Mouse (Mus musculus) limb, embryonic 15.5 days (tissue): ENCODE results near the gene Plekhm1. TPM values are rescaled to one million over a fixed set of nuclear protein-coding genes. Genes with fewer than 3 reads are reported as not detected.
A peak's percentile ranks its signal among the peaks of the same experiment; 100 is the strongest.

Experiments used
- ATAC-seq: fragments of 200-750 bp; cut with Nextera tagmentation; 2 replicates; pipeline ENCODE4 v1.8.0; 2017; ENCODE audit warnings: low read depth, moderate TSS enrichment; ENCODE audit not compliant: insufficient number of reproducible peaks, low FRiP score, low TSS enrichment
- H3K27ac ChIP-seq: fragments of 300-500 bp; sonication (generic); 2 replicates; pipeline ENCODE4 v1.5.1; 2015; ENCODE audit warnings: moderate library complexity, mild to moderate bottlenecking, inconsistent platforms
- H3K27me3 ChIP-seq: fragments of 300-500 bp; sonication (generic); 2 replicates; pipeline ENCODE4 v1.6.1; 2015; ENCODE audit warnings: inconsistent platforms
- H3K36me3 ChIP-seq: fragments of 300-500 bp; sonication (generic); 2 replicates; pipeline ENCODE4 v1.6.1; 2015; ENCODE audit warnings: inconsistent platforms
- H3K4me1 ChIP-seq: fragments of 300-500 bp; sonication (generic); 2 replicates; pipeline ENCODE4 v1.6.1; 2015; ENCODE audit warnings: inconsistent platforms
- H3K4me2 ChIP-seq: fragments of 300-500 bp; sonication (generic); 2 replicates; pipeline ENCODE4 v1.6.1; 2015; ENCODE audit warnings: mild to moderate bottlenecking, inconsistent platforms
- H3K4me3 ChIP-seq: fragments of 300-500 bp; sonication (generic); 2 replicates; pipeline ENCODE4 v1.5.1; 2015; ENCODE audit warnings: mild to moderate bottlenecking, inconsistent platforms
- H3K9ac ChIP-seq: fragments of 300-500 bp; sonication (generic); 2 replicates; pipeline ENCODE4 v1.6.1; 2015; ENCODE audit warnings: inconsistent platforms
- H3K9me3 ChIP-seq: fragments of 300-500 bp; sonication (generic); 2 replicates; pipeline ENCODE4 v1.6.1; 2016; ENCODE audit warnings: inconsistent platforms
- WGBS: fragments of 180-500 bp; shearing (Covaris S2); methylation state at CpG from one replicate; pipeline ENCODE4 v1.1.7; 2015; 5-methylcytosine and 5-hydroxymethylcytosine counted together
- polyA plus RNA-seq: library from polyadenylated mRNA; unstranded; fragments of >200 nt; fragmentation: Nextera tagmentation; extraction: Ambion mirVana; gene quantifications from 2 replicates; pipeline ENCODE4 v1.2.1, GENCODE M21; 2015

The Plekhm1 gene
- polyA plus RNA-seq, 1 experiment from 2014 or later: 8.6 TPM

DNA sequence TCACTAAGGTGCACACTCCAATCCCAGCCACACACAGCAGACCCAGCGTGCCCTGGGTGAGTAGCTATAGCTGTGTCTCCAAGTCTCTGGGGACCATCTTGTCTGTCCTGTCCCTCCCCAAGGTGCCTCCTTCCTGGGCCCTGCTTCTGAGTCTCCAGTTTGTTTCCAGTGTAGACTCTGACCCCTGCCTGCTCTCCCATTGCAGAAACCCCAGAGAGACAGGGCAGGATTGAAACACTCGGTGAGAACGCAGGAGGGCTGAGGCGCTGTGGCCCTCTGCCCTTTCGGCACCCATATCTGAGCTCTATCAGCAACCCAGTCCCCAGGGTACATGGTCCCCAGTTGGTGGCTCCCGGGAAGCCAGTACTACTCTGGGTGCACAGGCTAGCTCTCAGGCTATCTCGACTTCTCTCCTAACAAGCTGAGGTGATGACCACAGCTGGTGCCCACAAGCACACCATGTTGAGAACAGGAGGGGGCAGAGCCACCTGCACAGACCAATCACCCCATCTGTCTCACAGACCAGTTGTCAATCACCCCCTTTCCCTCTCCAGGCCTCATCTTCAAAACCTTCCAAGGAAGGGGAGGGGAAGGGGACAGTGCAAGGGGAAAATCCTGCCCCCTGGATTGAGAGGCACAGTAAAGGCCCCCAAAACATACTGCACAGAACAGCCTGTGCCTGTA lies 66.9 kb downstream of the Plekhm1 start:
- peak overlapping the region; percentile 65; the same call in 1 of the 2 replicates for H3K27ac ChIP-seq
- H3K4me2 ChIP-seq: no peak overlapping the region
- ATAC-seq: no peak
- H3K27me3 ChIP-seq: no peaks in the 10 kb centered on the region
- H3K9me3 ChIP-seq: no peaks in the 10 kb centered on the region
- peaks cover 18% of the 10 kb centered on the region for H3K4me1 ChIP-seq
- no peak overlapping the region for H3K4me3 ChIP-seq
- H3K9ac ChIP-seq: no peak overlapping the region
- 85% methylated on average over 7 of the region's 7 CpGs for WGBS
- H3K36me3 ChIP-seq: no peaks in the 10 kb centered on the region

DNA sequence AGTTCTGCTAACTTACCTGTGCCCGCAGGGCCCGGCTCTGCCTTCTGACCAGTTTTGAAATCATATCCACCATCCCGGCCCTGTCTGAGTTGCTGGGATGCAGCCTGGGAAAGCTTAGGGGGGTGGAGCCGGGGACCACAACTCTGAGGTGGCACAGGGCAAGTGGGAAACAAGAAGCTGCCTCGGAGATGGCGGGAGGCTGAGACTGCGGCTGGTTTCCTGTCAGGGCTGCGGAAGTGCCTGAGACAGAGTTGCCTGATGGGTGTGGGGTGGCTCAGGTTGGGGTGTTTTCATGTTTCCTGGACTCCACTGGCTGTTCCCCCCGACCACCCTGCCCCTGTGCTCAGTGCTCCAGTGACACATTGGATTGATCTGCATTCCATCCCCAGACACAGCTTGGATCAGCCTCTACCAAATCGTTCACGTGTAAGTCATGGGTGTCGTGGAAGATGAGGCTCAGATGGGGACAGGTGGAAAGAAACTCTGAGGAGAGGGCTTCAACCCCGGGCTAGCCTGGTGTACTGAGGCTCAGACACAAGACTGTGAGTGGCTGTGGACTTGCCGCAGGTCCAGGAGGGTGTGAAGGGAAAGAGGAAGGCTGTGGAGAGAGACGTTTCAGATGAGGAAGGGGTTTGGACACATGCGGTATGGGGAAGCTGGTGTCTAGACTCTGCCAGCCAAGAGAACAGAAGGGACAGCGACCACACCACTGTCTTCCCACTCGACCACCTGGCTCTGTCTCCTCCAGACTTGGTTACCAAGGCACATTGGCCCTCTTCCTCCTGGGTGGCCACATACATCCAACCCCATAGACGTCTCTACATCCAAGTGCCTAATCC lies 67.8 kb downstream of the Plekhm1 start:
- 65% methylated on average over 19 of the region's 19 CpGs for WGBS
- Histone ChIP-seq H3K27me3 (no peaks in the 10 kb centered on the region), H3K27ac (no peak overlapping the region), H3K9ac (no peak overlapping the region), H3K9me3 (no peaks in the 10 kb centered on the region), H3K36me3 (no peaks in the 10 kb centered on the region), H3K4me2 (no peak overlapping the region), H3K4me3 (no peak overlapping the region), H3K4me1 (peaks cover 25% of the 10 kb centered on the region)
- ATAC-seq: no peak

DNA sequence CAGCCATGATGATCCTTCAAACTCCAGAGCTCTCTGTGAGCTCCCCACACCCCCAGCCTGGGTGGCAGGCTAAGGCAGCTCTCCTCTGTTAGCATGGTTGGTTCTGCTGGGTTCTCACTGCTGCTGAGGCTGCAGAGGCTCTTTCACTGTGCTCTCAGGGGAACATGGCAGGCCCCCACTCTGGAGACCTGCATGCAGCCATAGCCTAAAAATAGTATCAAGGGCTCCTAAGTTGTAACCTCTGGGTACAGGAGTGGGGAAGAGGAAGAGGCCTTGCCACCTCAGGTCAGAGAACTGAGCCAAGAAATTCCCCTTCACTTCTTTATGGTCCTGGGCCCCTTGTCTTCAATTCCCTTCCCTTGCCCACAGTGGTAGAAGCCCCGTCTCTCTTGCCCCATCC lies 68.6 kb downstream of the Plekhm1 start:
- Histone ChIP-seq H3K4me2 (no peak overlapping the region), H3K36me3 (no peaks in the 10 kb centered on the region), H3K9me3 (no peaks in the 10 kb centered on the region), H3K9ac (no peak overlapping the region), H3K27me3 (no peaks in the 10 kb centered on the region), H3K4me1 (peaks cover 29% of the 10 kb centered on the region), H3K4me3 (no peak overlapping the region), H3K27ac (no peak overlapping the region)
- ATAC-seq: no peak
- WGBS: 77% methylated on average over 1 of the region's 1 CpGs

DNA sequence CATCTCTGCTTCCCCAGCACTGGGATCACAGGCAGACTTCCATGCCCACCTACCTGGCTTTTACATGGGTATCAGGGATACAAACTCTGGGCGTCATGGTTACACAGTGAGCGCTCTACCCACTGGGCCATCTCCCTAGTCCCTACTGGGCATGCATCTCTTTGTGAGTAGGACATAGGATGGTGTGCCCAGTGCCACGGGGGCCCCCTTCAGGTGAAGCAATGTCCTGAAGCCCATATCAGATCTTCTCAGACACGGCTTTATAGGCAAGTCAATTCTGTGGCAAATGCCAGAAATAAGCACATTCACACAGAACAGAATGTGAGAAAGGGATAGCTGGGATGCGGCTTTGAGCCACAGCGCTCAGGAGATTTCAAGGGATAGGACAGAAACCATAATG lies 69.4 kb downstream of the Plekhm1 start:
- H3K4me2 ChIP-seq: no peak overlapping the region
- H3K9ac ChIP-seq: no peak overlapping the region
- 89% methylated on average over 6 of the region's 6 CpGs for WGBS
- no peak for ATAC-seq
- H3K27me3 ChIP-seq: no peaks in the 10 kb centered on the region
- no peak overlapping the region for H3K27ac ChIP-seq
- H3K4me3 ChIP-seq: no peak overlapping the region
- H3K36me3 ChIP-seq: no peaks in the 10 kb centered on the region
- H3K9me3 ChIP-seq: no peaks in the 10 kb centered on the region
- peaks cover 31% of the 10 kb centered on the region for H3K4me1 ChIP-seq

GRCm38 (mm10) chr11:103340677-103341076 lies 71.8 kb downstream of the Plekhm1 start:
- Histone ChIP-seq H3K9ac (no peak overlapping the region), H3K4me1 (peaks cover 28% of the 10 kb centered on the region), H3K36me3 (no peaks in the 10 kb centered on the region), H3K27me3 (no peaks in the 10 kb centered on the region), H3K27ac (no peak overlapping the region), H3K4me3 (no peak overlapping the region), H3K9me3 (no peaks in the 10 kb centered on the region), H3K4me2 (no peak overlapping the region)
- WGBS: 45% methylated on average over 7 of the region's 7 CpGs
- ATAC-seq: no peak

DNA sequence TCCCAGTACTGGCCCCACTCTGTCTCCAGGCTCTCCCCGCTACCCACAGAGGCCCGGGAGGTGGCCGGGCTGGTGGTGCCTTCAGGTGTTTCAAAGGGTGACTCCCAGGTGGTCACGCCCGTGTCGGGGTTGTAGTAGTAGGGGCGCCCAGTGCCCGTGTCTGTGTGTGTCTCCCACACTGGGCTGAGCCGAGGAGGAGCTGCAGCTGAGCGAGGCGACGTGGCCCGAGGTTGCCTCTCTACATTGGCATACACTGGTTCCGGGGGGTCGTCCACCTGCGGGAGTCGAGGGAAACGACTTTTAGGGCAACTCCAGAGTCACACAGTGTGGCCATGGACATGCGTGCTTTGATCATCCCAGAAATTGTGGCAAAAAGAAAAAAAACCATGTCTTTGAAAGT lies 72.4 kb downstream of the Plekhm1 start:
- H3K4me1 ChIP-seq: peaks cover 28% of the 10 kb centered on the region
- 0 out of 2 replicates have a peak, but pooled peaks cover 1% of the 10 kb centered on the region for H3K27me3 ChIP-seq
- ATAC-seq: 0 out of 2 replicates have a peak, but pooled peaks have one; percentile 22
- peak overlapping the region; percentile 16; the same call in 1 of the 2 replicates for H3K4me3 ChIP-seq
- no peak overlapping the region for H3K27ac ChIP-seq
- 57% methylated on average over 19 of the region's 19 CpGs for WGBS
- no peaks in the 10 kb centered on the region for H3K9me3 ChIP-seq
- no peaks in the 10 kb centered on the region for H3K36me3 ChIP-seq
- no peak overlapping the region for H3K9ac ChIP-seq
- peak overlapping the region; percentile 27 for H3K4me2 ChIP-seq

DNA sequence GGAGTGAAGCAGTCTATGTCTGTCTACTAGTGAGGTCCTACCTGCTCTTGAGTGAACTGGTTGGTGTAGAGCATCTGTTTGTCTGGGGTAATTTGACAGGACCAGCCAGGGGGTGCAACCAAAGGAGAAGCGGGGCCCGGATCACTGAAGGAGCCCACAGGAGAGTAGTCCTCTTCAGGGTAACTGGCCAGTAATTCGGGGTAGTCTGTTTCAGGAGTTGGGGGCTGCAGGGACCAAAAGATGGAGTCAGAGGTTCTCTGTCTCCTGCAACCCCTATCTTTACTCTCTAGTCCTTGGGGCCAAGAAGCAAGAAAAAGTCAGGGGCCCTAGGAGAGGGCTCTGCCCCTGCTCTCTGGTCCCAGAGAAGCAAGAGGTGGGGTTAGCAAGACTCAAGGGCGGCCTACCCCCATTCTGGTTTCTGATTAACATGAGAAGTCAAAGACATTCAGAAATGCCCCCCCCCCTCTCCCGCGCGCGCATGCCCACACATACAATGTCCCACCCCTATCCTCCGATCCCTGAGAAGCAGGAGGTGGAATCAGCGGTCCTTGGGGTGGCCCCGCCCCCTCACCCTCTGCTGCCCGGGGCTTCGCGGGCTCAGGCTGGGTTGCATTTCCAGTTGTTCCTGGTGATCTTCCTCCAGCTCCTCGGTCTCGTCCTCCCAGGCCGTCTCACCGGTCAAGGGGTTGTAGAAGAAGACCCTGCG lies 72.9 kb downstream of the Plekhm1 start:
- 38% methylated on average over 16 of the region's 19 CpGs for WGBS
- Histone ChIP-seq H3K4me3 (peak overlapping the region; percentile 16; the same call in 1 of the 2 replicates), H3K27ac (no peak overlapping the region), H3K9me3 (no peaks in the 10 kb centered on the region), H3K27me3 (peaks cover 7% of the 10 kb centered on the region; the same call in 1 of the 2 replicates), H3K9ac (no peak overlapping the region), H3K4me2 (peak overlapping the region; percentile 27), H3K36me3 (no peaks in the 10 kb centered on the region), H3K4me1 (peaks cover 28% of the 10 kb centered on the region)
- no peak for ATAC-seq

GRCm38 (mm10) chr11:103338671-103339070 lies 73.8 kb downstream of the Plekhm1 start:
- Histone ChIP-seq H3K9ac (no peak overlapping the region), H3K4me3 (no peak overlapping the region), H3K36me3 (no peaks in the 10 kb centered on the region), H3K4me2 (no peak overlapping the region), H3K27me3 (peaks cover 15% of the 10 kb centered on the region), H3K27ac (no peak overlapping the region), H3K4me1 (peaks cover 32% of the 10 kb centered on the region), H3K9me3 (no peaks in the 10 kb centered on the region)
- ATAC-seq: no peak
- 91% methylated on average over 6 of the region's 6 CpGs for WGBS

GRCm38 (mm10) chr11:103338119-103338518 lies 74.4 kb downstream of the Plekhm1 start:
- Histone ChIP-seq H3K9me3 (no peaks in the 10 kb centered on the region), H3K9ac (no peak overlapping the region), H3K4me1 (peaks cover 38% of the 10 kb centered on the region), H3K27me3 (peaks cover 21% of the 10 kb centered on the region), H3K4me3 (no peak overlapping the region), H3K4me2 (no peak overlapping the region), H3K36me3 (no peaks in the 10 kb centered on the region), H3K27ac (no peak overlapping the region)
- ATAC-seq: no peak
- 83% methylated on average over 7 of the region's 7 CpGs for WGBS

GRCm38 (mm10) chr11:103337180-103337579 lies 75.3 kb downstream of the Plekhm1 start:
- no peak overlapping the region for H3K4me2 ChIP-seq
- peaks cover 30% of the 10 kb centered on the region for H3K27me3 ChIP-seq
- H3K27ac ChIP-seq: peak overlapping the region; percentile 43; the same call in 1 of the 2 replicates
- H3K4me1 ChIP-seq: peaks cover 47% of the 10 kb centered on the region
- WGBS: 65% methylated on average over 2 of the region's 2 CpGs
- no peak overlapping the region for H3K9ac ChIP-seq
- H3K9me3 ChIP-seq: no peaks in the 10 kb centered on the region
- H3K4me3 ChIP-seq: no peak overlapping the region
- no peak for ATAC-seq
- no peaks in the 10 kb centered on the region for H3K36me3 ChIP-seq

DNA sequence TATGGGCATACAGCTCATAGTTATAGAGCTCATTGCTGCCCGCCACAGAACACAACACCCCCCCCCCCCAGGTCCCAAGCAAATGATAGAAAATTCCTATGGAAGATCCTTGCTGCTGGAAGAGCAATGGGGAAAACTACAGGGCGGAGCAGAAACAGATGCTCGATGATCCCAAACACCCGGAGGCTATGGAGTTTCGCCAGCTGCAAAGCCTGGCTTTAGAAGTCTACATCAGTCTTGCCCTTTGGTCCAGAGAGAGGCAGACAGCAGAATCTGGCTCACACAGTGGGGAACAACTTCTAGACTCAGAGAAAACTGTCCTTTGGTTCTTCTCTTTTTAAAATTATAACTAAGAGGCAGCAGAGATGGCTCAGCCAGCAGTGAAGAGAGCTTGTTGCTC lies 76.9 kb downstream of the Plekhm1 start:
- no peak overlapping the region for H3K4me2 ChIP-seq
- peaks cover 54% of the 10 kb centered on the region for H3K4me1 ChIP-seq
- peak overlapping the region; percentile 39 for H3K27ac ChIP-seq
- H3K36me3 ChIP-seq: no peaks in the 10 kb centered on the region
- H3K4me3 ChIP-seq: no peak overlapping the region
- H3K9ac ChIP-seq: no peak overlapping the region
- ATAC-seq: no peak
- WGBS: 42% methylated on average over 5 of the region's 5 CpGs
- no peaks in the 10 kb centered on the region for H3K9me3 ChIP-seq
- peaks cover 38% of the 10 kb centered on the region for H3K27me3 ChIP-seq
